Mouse (Mus musculus) frontal cortex, adult (tissue): ENCODE measurements around the gene Zwilch.
A peak's percentile ranks its signal among the peaks of the same experiment; 100 is the strongest.
"Not testable (repeated sequence)": the region's sequence is repeated elsewhere in the genome, so short reads cannot be mapped to it uniquely, and the experiment has no call there.

Experiments
- ATAC-seq: cut with Nextera tagmentation; 2 replicates; pipeline ENCODE4 v1.9.2; 2017; ENCODE audit warnings: mild to moderate bottlenecking, moderate library complexity, mixed read lengths; ENCODE audit not compliant: low TSS enrichment

The Zwilch gene

GRCm38 (mm10) chr9:64178974-64179646 is 6.2 kb upstream of the Zwilch start, which contains the start of gene Snapc5:
Gene Snapc5, plus strand, starts transcription at chr9:64179274.
- ATAC-seq: peak; percentile 82

GRCm38 (mm10) chr9:64178610-64178973 is 5.7 kb upstream of the Zwilch start:
- peak; percentile 45; the same call in 1 of the 2 replicates for ATAC-seq

GRCm38 (mm10) chr9:64175378-64175777 is 2.5 kb upstream of the Zwilch start:
- no peak for ATAC-seq

GRCm38 (mm10) chr9:64174766-64175165 is 1.9 kb upstream of the Zwilch start:
- ATAC-seq: no peak

GRCm38 (mm10) chr9:64174341-64174740 is 1.4 kb upstream of the Zwilch start:
- ATAC-seq: no peak

- no peak for ATAC-seq
Observed at GRCm38 (mm10) chr9:64173666-64174220, 839 bp upstream of the Zwilch start.

- ATAC-seq: peak; percentile 31; the same call in 1 of the 2 replicates
Observed at GRCm38 (mm10) chr9:64172145-64172815, 624 bp downstream of the Zwilch start.

GRCm38 (mm10) chr9:64169967-64170366 is 2.9 kb downstream of the Zwilch start:
- ATAC-seq: not testable (repeated sequence)

- no peak for ATAC-seq
Observed at GRCm38 (mm10) chr9:64160471-64160870, 12.4 kb downstream of the Zwilch start.

GRCm38 (mm10) chr9:64156641-64157040 is 16.3 kb downstream of the Zwilch start:
- no peak for ATAC-seq

- ATAC-seq: no peak
Observed at GRCm38 (mm10) chr9:64139879-64140278, 33.0 kb downstream of the Zwilch start.

GRCm38 (mm10) chr9:64138896-64139295 is 34.0 kb downstream of the Zwilch start:
- ATAC-seq: not testable (repeated sequence)

GRCm38 (mm10) chr9:64131623-64132022 is 41.3 kb downstream of the Zwilch start:
- ATAC-seq: no peak

GRCm38 (mm10) chr9:64126121-64126520 is 46.8 kb downstream of the Zwilch start:
- no peak for ATAC-seq

- ATAC-seq: no peak
Observed at GRCm38 (mm10) chr9:64125307-64125706, 47.6 kb downstream of the Zwilch start.

GRCm38 (mm10) chr9:64124846-64125245 is 48.1 kb downstream of the Zwilch start:
- not testable (repeated sequence) for ATAC-seq

- no peak for ATAC-seq
Observed at GRCm38 (mm10) chr9:64122601-64123000, 50.3 kb downstream of the Zwilch start.

GRCm38 (mm10) chr9:64120584-64121277 is 52.2 kb downstream of the Zwilch start:
- ATAC-seq: no peak

- no peak for ATAC-seq
Observed at GRCm38 (mm10) chr9:64119898-64120297, 53.0 kb downstream of the Zwilch start.

GRCm38 (mm10) chr9:64116876-64117275 is 56.0 kb downstream of the Zwilch start, which contains the start of gene Lctl:
Gene Lctl, plus strand, starts transcription at chr9:64117147.
- ATAC-seq: no peak

GRCm38 (mm10) chr9:64115756-64116155 is 57.1 kb downstream of the Zwilch start:
- no peak for ATAC-seq

- no peak for ATAC-seq
Observed at GRCm38 (mm10) chr9:64114646-64115045, 58.3 kb downstream of the Zwilch start.
